Mouse (Mus musculus) liver, postnatal 0 days (tissue): Measurements from ENCODE around the gene Arhgap20. TPM values are rescaled to one million over a fixed set of nuclear protein-coding genes. Genes with fewer than 3 reads are reported as not detected.

ENCODE experiments used
- ATAC-seq: fragments of 200-750 bp; cut with Nextera tagmentation; 2 replicates; pipeline ENCODE4 v1.8.0; 2017; ENCODE audit warnings: mild to moderate bottlenecking, moderate library complexity
- DNase-seq: peaks from one replicate; pipeline ENCODE4 v3.0.0-alpha.2; 2016
- H3K27ac ChIP-seq: fragments of 300-500 bp; sonication (generic); 2 replicates; pipeline ENCODE4 v1.5.1; 2014; ENCODE audit warnings: antibody characterized with exemption, moderate library complexity, mild to moderate bottlenecking, low read depth
- H3K27me3 ChIP-seq: fragments of 300-500 bp; sonication (generic); 2 replicates; pipeline ENCODE4 v1.6.1; 2014; ENCODE audit warnings: low read length, control low read depth, mixed read lengths; ENCODE audit not compliant: insufficient read depth
- H3K36me3 ChIP-seq: fragments of 300-500 bp; sonication (generic); replicated peaks from 2 replicates; pipeline ENCODE4 v1.6.1; 2014; ENCODE audit warnings: mild to moderate bottlenecking, control low read depth, low read length, moderate library complexity, mixed read lengths; ENCODE audit not compliant: insufficient read depth
- H3K4me1 ChIP-seq: fragments of 300-500 bp; sonication (generic); 2 replicates; pipeline ENCODE4 v1.6.1; 2014; ENCODE audit warnings: antibody characterized with exemption, mild to moderate bottlenecking, control low read depth; ENCODE audit not compliant: insufficient read depth
- H3K4me2 ChIP-seq: fragments of 300-500 bp; sonication (generic); 2 replicates; pipeline ENCODE4 v1.6.1; 2014; ENCODE audit warnings: low read depth, mild to moderate bottlenecking, low read length, moderate library complexity, mixed read lengths
- H3K4me3 ChIP-seq: fragments of 300-500 bp; sonication (generic); 2 replicates; pipeline ENCODE4 v1.5.1; 2014; ENCODE audit warnings: low read depth, low read length
- H3K9ac ChIP-seq: fragments of 300-500 bp; sonication (generic); replicated peaks from 2 replicates; pipeline ENCODE4 v1.6.1; 2014; ENCODE audit warnings: mild to moderate bottlenecking, moderate library complexity
- H3K9me3 ChIP-seq: fragments of 300-500 bp; sonication (generic); 2 replicates; pipeline ENCODE4 v1.6.1; 2016; ENCODE audit warnings: mild to moderate bottlenecking, control low read depth, low read length, mixed read lengths
- CTCF ChIP-seq: sonication (generic); IDR thresholded peaks from 2 replicates; pipeline ENCODE4 v1.5.1; 2016; ENCODE audit warnings: antibody characterized with exemption, low read depth
- EP300 ChIP-seq: IDR thresholded peaks from 2 replicates; pipeline ENCODE4 v1.6.1; 2016; ENCODE audit warnings: antibody characterized with exemption, low read depth, mild to moderate bottlenecking
- WGBS: fragments of 180-500 bp; shearing (Covaris S2); extraction: QIAGEN DNeasy Blood & Tissue Kit; methylation state at CpG from one replicate; pipeline ENCODE4 v1.1.7; 2014; ENCODE audit not compliant: insufficient replicate concordance; 5-methylcytosine and 5-hydroxymethylcytosine counted together
- polyA plus RNA-seq: library from polyadenylated mRNA; unstranded; fragments of >200 nt; fragmentation: Nextera tagmentation; extraction: Ambion mirVana; gene quantifications from 2 replicates; pipeline ENCODE4 v1.2.1, GENCODE M21; 2015

Arhgap20 gene
- polyA plus RNA-seq, 1 experiment from 2014 or later, result 0.02 TPM

GRCm38 (mm10) chr9:51824516-51824915 lies 59.4 kb downstream of the Arhgap20 start:
- Histone ChIP-seq H3K9me3 (no peaks in the 10 kb centered on the region), H3K4me1 (no peaks in the 10 kb centered on the region), H3K4me3 (no peak overlapping the region), H3K36me3 (no peaks in the 10 kb centered on the region), H3K9ac (no peak overlapping the region), H3K27ac (no peak overlapping the region), H3K4me2 (no peak overlapping the region), H3K27me3 (no peaks in the 10 kb centered on the region)
- no peak for DNase-seq
- WGBS, result 82% methylated on average over 7 of the region's 7 CpGs
- no peak for TF ChIP-seq EP300
- TF ChIP-seq CTCF, result no peak
- ATAC-seq, result no peak

GRCm38 (mm10) chr9:51831596-51831995 lies 66.5 kb downstream of the Arhgap20 start:
- Histone ChIP-seq H3K4me3 (no peak overlapping the region), H3K4me2 (no peak overlapping the region), H3K9me3 (no peaks in the 10 kb centered on the region), H3K27ac (no peak overlapping the region), H3K4me1 (no peaks in the 10 kb centered on the region), H3K36me3 (no peaks in the 10 kb centered on the region), H3K9ac (no peak overlapping the region), H3K27me3 (no peaks in the 10 kb centered on the region)
- 76% methylated on average over 11 of the region's 11 CpGs for WGBS
- DNase-seq (no peak), ATAC-seq (no peak)
- TF ChIP-seq CTCF (no peak), EP300 (no peak)

- no peak for TF ChIP-seq CTCF
- no peak for TF ChIP-seq EP300
- H3K9ac ChIP-seq, result no peak overlapping the region
- no peaks in the 10 kb centered on the region for H3K36me3 ChIP-seq
- no peak overlapping the region for H3K4me2 ChIP-seq
- H3K27ac ChIP-seq, result no peak overlapping the region
- ATAC-seq (no peak), DNase-seq (no peak)
- no peaks in the 10 kb centered on the region for H3K9me3 ChIP-seq
- no peak overlapping the region for H3K4me3 ChIP-seq
- 77% methylated on average over 5 of the region's 5 CpGs for WGBS
- no peaks in the 10 kb centered on the region for H3K27me3 ChIP-seq
- no peaks in the 10 kb centered on the region for H3K4me1 ChIP-seq
Measured at GRCm38 (mm10) chr9:51832368-51832767, 67.2 kb downstream of the Arhgap20 start.

- Histone ChIP-seq H3K27me3 (no peaks in the 10 kb centered on the region), H3K36me3 (no peaks in the 10 kb centered on the region), H3K9me3 (no peaks in the 10 kb centered on the region), H3K4me3 (no peak overlapping the region), H3K9ac (no peak overlapping the region), H3K4me1 (no peaks in the 10 kb centered on the region), H3K27ac (no peak overlapping the region), H3K4me2 (no peak overlapping the region)
- TF ChIP-seq CTCF (no peak), EP300 (no peak)
- 72% methylated on average over 7 of the region's 7 CpGs for WGBS
- ATAC-seq (no peak), DNase-seq (no peak)
Measured at GRCm38 (mm10) chr9:51837716-51838115, 72.6 kb downstream of the Arhgap20 start.

- no peak for TF ChIP-seq CTCF
- no peak for TF ChIP-seq EP300
- Histone ChIP-seq H3K4me1 (no peaks in the 10 kb centered on the region), H3K36me3 (no peaks in the 10 kb centered on the region), H3K4me2 (no peak overlapping the region), H3K27me3 (no peaks in the 10 kb centered on the region), H3K9me3 (no peaks in the 10 kb centered on the region), H3K4me3 (no peak overlapping the region), H3K27ac (no peak overlapping the region), H3K9ac (no peak overlapping the region)
- DNase-seq (no peak), ATAC-seq (no peak)
- WGBS, result 46% methylated on average over 4 of the region's 4 CpGs
Measured at GRCm38 (mm10) chr9:51843216-51843615, 78.1 kb downstream of the Arhgap20 start.

- H3K9ac ChIP-seq, result no peak overlapping the region
- no peaks in the 10 kb centered on the region for H3K9me3 ChIP-seq
- TF ChIP-seq CTCF (no peak), EP300 (no peak)
- no peaks in the 10 kb centered on the region for H3K27me3 ChIP-seq
- WGBS, result 77% methylated on average over 10 of the region's 10 CpGs
- H3K4me3 ChIP-seq, result no peak overlapping the region
- H3K27ac ChIP-seq, result no peak overlapping the region
- H3K36me3 ChIP-seq, result no peaks in the 10 kb centered on the region
- no peak overlapping the region for H3K4me2 ChIP-seq
- no peak for DNase-seq
- ATAC-seq, result no peak
- no peaks in the 10 kb centered on the region for H3K4me1 ChIP-seq
Measured at GRCm38 (mm10) chr9:51845796-51846195, 80.7 kb downstream of the Arhgap20 start.

GRCm38 (mm10) chr9:51853772-51854171 lies 88.6 kb downstream of the Arhgap20 start:
- H3K4me2 ChIP-seq, result no peak overlapping the region
- TF ChIP-seq EP300 (no peak), CTCF (no peak)
- no peak for ATAC-seq
- no peaks in the 10 kb centered on the region for H3K27me3 ChIP-seq
- no peaks in the 10 kb centered on the region for H3K9me3 ChIP-seq
- H3K4me1 ChIP-seq, result no peaks in the 10 kb centered on the region
- WGBS, result 83% methylated on average over 5 of the region's 5 CpGs
- H3K4me3 ChIP-seq, result no peak overlapping the region
- DNase-seq, result no peak
- no peaks in the 10 kb centered on the region for H3K36me3 ChIP-seq
- H3K9ac ChIP-seq, result no peak overlapping the region
- no peak overlapping the region for H3K27ac ChIP-seq
